Mouse (Mus musculus): ENCODE results near the gene Ppp3ca. TPM values are rescaled to one million over a fixed set of nuclear protein-coding genes. Genes with fewer than 3 reads are reported as not detected.

The Ppp3ca gene
- polyA plus RNA-seq, 1 experiment from 2014 or later: 70.9 TPM

GRCm38 (mm10) chr3:136741659-136742058 lies 71.7 kb downstream of the Ppp3ca start:
- Histone ChIP-seq H3K4me2 (replicated peaks; ENCODE audit: low read depth, low read length) (no peak overlapping the region), H3K36me3 (ENCODE audit: control insufficient read depth, insufficient read depth, low read length) (no peaks in the 10 kb centered on the region), H3K27ac (ENCODE audit: low read depth, low read length) (no peak overlapping the region), H3K27me3 (ENCODE audit: control insufficient read depth, insufficient read depth, low read length) (no peaks in the 10 kb centered on the region), H3K9ac (ENCODE audit: low read depth, low read length) (no peak overlapping the region), H3K4me1 (replicated peaks; ENCODE audit: control insufficient read depth, insufficient read depth, low read length) (no peaks in the 10 kb centered on the region), H3K4me3 (ENCODE audit: low read depth, low read length) (no peak overlapping the region), H3K9me3 (ENCODE audit: control insufficient read depth, low read length) (no peaks in the 10 kb centered on the region)
- WGBS: 73% methylated on average over 5 of the region's 5 CpGs
- no peak for DNase-seq (ENCODE audit: low spot score)
- ATAC-seq (ENCODE audit: low FRiP score): no peak

GRCm38 (mm10) chr3:136742258-136743057 lies 72.5 kb downstream of the Ppp3ca start:
- Histone ChIP-seq H3K9me3 (ENCODE audit: control insufficient read depth, low read length) (no peaks in the 10 kb centered on the region), H3K4me1 (replicated peaks; ENCODE audit: control insufficient read depth, insufficient read depth, low read length) (no peaks in the 10 kb centered on the region), H3K4me2 (replicated peaks; ENCODE audit: low read depth, low read length) (no peak overlapping the region), H3K27me3 (ENCODE audit: control insufficient read depth, insufficient read depth, low read length) (no peaks in the 10 kb centered on the region), H3K27ac (ENCODE audit: low read depth, low read length) (no peak overlapping the region), H3K4me3 (ENCODE audit: low read depth, low read length) (no peak overlapping the region), H3K9ac (ENCODE audit: low read depth, low read length) (no peak overlapping the region), H3K36me3 (ENCODE audit: control insufficient read depth, insufficient read depth, low read length) (no peaks in the 10 kb centered on the region)
- no peak for ATAC-seq (ENCODE audit: low FRiP score)
- 86% methylated on average over 9 of the region's 9 CpGs for WGBS
- no peak for DNase-seq (ENCODE audit: low spot score)

GRCm38 (mm10) chr3:136744295-136744897 lies 74.5 kb downstream of the Ppp3ca start:
- H3K27ac ChIP-seq (ENCODE audit: low read depth, low read length): no peak overlapping the region
- ATAC-seq (ENCODE audit: low FRiP score): no peak
- H3K9ac ChIP-seq (ENCODE audit: low read depth, low read length): no peak overlapping the region
- H3K27me3 ChIP-seq (ENCODE audit: control insufficient read depth, insufficient read depth, low read length): no peaks in the 10 kb centered on the region
- H3K9me3 ChIP-seq (ENCODE audit: control insufficient read depth, low read length): no peaks in the 10 kb centered on the region
- no peak for DNase-seq (ENCODE audit: low spot score)
- H3K4me2 ChIP-seq (replicated peaks; ENCODE audit: low read depth, low read length): no peak overlapping the region
- no peaks in the 10 kb centered on the region for H3K4me1 ChIP-seq (replicated peaks; ENCODE audit: control insufficient read depth, insufficient read depth, low read length)
- H3K36me3 ChIP-seq (ENCODE audit: control insufficient read depth, insufficient read depth, low read length): no peaks in the 10 kb centered on the region
- WGBS: 89% methylated on average over 10 of the region's 10 CpGs
- H3K4me3 ChIP-seq (ENCODE audit: low read depth, low read length): no peak overlapping the region

GRCm38 (mm10) chr3:136745456-136745855 lies 75.5 kb downstream of the Ppp3ca start:
- no peak overlapping the region for H3K4me3 ChIP-seq (ENCODE audit: low read depth, low read length)
- 83% methylated on average over 7 of the region's 7 CpGs for WGBS
- ATAC-seq (ENCODE audit: low FRiP score) (no peak), DNase-seq (ENCODE audit: low spot score) (no peak)
- no peaks in the 10 kb centered on the region for H3K36me3 ChIP-seq (ENCODE audit: control insufficient read depth, insufficient read depth, low read length)
- H3K9ac ChIP-seq (ENCODE audit: low read depth, low read length): no peak overlapping the region
- no peak overlapping the region for H3K27ac ChIP-seq (ENCODE audit: low read depth, low read length)
- H3K4me2 ChIP-seq (replicated peaks; ENCODE audit: low read depth, low read length): no peak overlapping the region
- H3K27me3 ChIP-seq (ENCODE audit: control insufficient read depth, insufficient read depth, low read length): no peaks in the 10 kb centered on the region
- H3K9me3 ChIP-seq (ENCODE audit: control insufficient read depth, low read length): no peaks in the 10 kb centered on the region
- no peaks in the 10 kb centered on the region for H3K4me1 ChIP-seq (replicated peaks; ENCODE audit: control insufficient read depth, insufficient read depth, low read length)

DNA sequence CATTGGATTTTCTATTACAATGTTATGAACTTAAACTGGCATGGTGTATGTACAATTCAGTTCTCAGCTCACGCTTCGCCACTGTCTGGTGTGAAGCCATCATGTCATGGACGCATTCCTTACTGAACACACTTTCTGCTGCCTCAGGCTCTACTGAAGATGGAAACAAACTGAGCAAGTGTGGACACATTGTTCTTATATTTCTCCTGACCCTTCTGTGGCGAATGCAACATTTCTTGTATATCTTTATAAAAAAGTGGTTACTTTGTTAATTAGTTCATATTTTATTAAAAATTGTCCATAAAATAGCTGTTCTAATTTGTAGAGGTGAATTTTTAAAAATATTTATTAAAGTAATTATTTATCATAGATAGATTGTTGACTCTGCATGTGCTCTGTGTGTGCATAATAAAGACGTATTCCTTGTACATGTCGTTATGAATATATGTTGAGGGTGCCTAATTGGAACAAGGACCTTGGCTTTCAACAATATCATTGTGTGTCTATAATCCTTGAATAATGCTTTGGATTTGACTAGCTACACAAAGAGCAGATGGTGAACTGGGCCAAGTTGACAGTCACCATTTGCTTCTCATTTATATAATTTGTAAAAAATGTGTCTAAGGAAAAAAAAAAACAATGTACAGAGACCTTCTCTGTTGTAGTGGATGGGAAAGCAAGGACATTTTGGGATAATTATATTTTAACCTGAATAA lies 79.0 kb downstream of the Ppp3ca start:
- DNase-seq (ENCODE audit: low spot score) (no peak), ATAC-seq (ENCODE audit: low FRiP score) (no peak)
- no peak overlapping the region for H3K4me3 ChIP-seq (ENCODE audit: low read depth, low read length)
- no peaks in the 10 kb centered on the region for H3K4me1 ChIP-seq (replicated peaks; ENCODE audit: control insufficient read depth, insufficient read depth, low read length)
- WGBS: 75% methylated on average over 6 of the region's 6 CpGs
- no peaks in the 10 kb centered on the region for H3K36me3 ChIP-seq (ENCODE audit: control insufficient read depth, insufficient read depth, low read length)
- no peak overlapping the region for H3K4me2 ChIP-seq (replicated peaks; ENCODE audit: low read depth, low read length)
- H3K9ac ChIP-seq (ENCODE audit: low read depth, low read length): no peak overlapping the region
- no peak overlapping the region for H3K27ac ChIP-seq (ENCODE audit: low read depth, low read length)
- H3K9me3 ChIP-seq (ENCODE audit: control insufficient read depth, low read length): no peaks in the 10 kb centered on the region
- no peaks in the 10 kb centered on the region for H3K27me3 ChIP-seq (ENCODE audit: control insufficient read depth, insufficient read depth, low read length)

DNA sequence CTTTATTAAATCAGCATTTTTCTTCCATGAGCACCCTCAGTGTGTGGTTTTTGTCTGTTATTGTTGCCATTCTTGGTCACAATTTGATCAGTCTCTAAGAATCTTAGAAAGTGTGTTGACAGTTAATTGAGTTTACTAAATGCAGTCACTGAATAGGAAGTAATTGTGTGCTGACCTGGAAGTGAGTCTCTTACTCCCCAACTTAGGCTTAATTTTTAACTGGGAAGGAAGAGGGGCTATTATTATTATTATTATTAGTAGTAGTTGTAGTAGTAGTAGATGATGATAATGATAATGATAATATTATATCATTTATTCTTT lies 79.5 kb downstream of the Ppp3ca start:
- Histone ChIP-seq H3K27me3 (ENCODE audit: control insufficient read depth, insufficient read depth, low read length) (no peaks in the 10 kb centered on the region), H3K9ac (ENCODE audit: low read depth, low read length) (no peak overlapping the region), H3K4me1 (replicated peaks; ENCODE audit: control insufficient read depth, insufficient read depth, low read length) (no peaks in the 10 kb centered on the region), H3K9me3 (ENCODE audit: control insufficient read depth, low read length) (no peaks in the 10 kb centered on the region), H3K4me2 (replicated peaks; ENCODE audit: low read depth, low read length) (no peak overlapping the region), H3K27ac (ENCODE audit: low read depth, low read length) (no peak overlapping the region), H3K4me3 (ENCODE audit: low read depth, low read length) (no peak overlapping the region), H3K36me3 (ENCODE audit: control insufficient read depth, insufficient read depth, low read length) (no peaks in the 10 kb centered on the region)
- ATAC-seq (ENCODE audit: low FRiP score): no peak
- no peak for DNase-seq (ENCODE audit: low spot score)

DNA sequence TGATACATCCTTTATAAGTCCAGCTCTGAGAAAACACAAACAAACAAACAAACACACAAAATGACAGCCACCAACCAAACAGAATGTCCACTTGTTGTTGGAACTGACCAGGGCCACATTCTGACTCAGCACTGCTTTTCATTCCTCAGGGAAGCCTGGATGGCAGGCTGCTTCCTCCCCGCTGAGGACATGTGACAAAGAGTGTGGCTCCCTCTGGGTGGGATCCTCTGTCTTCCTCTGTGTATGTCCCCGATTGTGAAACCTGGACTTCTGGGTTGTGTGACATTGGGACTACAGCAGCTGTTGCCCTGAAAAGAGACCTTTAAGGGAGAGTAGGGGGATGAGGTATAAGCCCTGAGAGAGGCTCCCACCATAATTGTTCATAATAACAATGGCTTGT lies 80.0 kb downstream of the Ppp3ca start:
- WGBS: 12% methylated on average over 2 of the region's 2 CpGs

GRCm38 (mm10) chr3:136752126-136752716 lies 82.3 kb downstream of the Ppp3ca start:
- DNase-seq (ENCODE audit: low spot score): no peak
- 45% methylated on average over 5 of the region's 5 CpGs for WGBS
- H3K27me3 ChIP-seq (ENCODE audit: control insufficient read depth, insufficient read depth, low read length): no peaks in the 10 kb centered on the region
- no peak overlapping the region for H3K4me2 ChIP-seq (replicated peaks; ENCODE audit: low read depth, low read length)
- no peak overlapping the region for H3K4me3 ChIP-seq (ENCODE audit: low read depth, low read length)
- H3K27ac ChIP-seq (ENCODE audit: low read depth, low read length): no peak overlapping the region
- H3K9me3 ChIP-seq (ENCODE audit: control insufficient read depth, low read length): no peaks in the 10 kb centered on the region
- no peak overlapping the region for H3K9ac ChIP-seq (ENCODE audit: low read depth, low read length)
- ATAC-seq (ENCODE audit: low FRiP score): no peak
- no peaks in the 10 kb centered on the region for H3K36me3 ChIP-seq (ENCODE audit: control insufficient read depth, insufficient read depth, low read length)
- H3K4me1 ChIP-seq (replicated peaks; ENCODE audit: control insufficient read depth, insufficient read depth, low read length): no peaks in the 10 kb centered on the region

More for the DNA sequence above, 80.0 kb downstream of the Ppp3ca start:
- no peak overlapping the region for H3K4me2 ChIP-seq (replicated peaks; ENCODE audit: low read depth, low read length)
- H3K9ac ChIP-seq (ENCODE audit: low read depth, low read length): no peak overlapping the region
- H3K36me3 ChIP-seq (ENCODE audit: control insufficient read depth, insufficient read depth, low read length): no peaks in the 10 kb centered on the region
- H3K27ac ChIP-seq (ENCODE audit: low read depth, low read length): no peak overlapping the region
- H3K9me3 ChIP-seq (ENCODE audit: control insufficient read depth, low read length): no peaks in the 10 kb centered on the region
- no peak overlapping the region for H3K4me3 ChIP-seq (ENCODE audit: low read depth, low read length)
- H3K27me3 ChIP-seq (ENCODE audit: control insufficient read depth, insufficient read depth, low read length): no peaks in the 10 kb centered on the region
- DNase-seq (ENCODE audit: low spot score): no peak
- H3K4me1 ChIP-seq (replicated peaks; ENCODE audit: control insufficient read depth, insufficient read depth, low read length): no peaks in the 10 kb centered on the region
- 0 out of 2 replicates have a peak, but pooled peaks have one; percentile 33 for ATAC-seq (ENCODE audit: low FRiP score)
